ENCODE assay signal across 8 mouse cellular contexts in the genomic region with DNA sequence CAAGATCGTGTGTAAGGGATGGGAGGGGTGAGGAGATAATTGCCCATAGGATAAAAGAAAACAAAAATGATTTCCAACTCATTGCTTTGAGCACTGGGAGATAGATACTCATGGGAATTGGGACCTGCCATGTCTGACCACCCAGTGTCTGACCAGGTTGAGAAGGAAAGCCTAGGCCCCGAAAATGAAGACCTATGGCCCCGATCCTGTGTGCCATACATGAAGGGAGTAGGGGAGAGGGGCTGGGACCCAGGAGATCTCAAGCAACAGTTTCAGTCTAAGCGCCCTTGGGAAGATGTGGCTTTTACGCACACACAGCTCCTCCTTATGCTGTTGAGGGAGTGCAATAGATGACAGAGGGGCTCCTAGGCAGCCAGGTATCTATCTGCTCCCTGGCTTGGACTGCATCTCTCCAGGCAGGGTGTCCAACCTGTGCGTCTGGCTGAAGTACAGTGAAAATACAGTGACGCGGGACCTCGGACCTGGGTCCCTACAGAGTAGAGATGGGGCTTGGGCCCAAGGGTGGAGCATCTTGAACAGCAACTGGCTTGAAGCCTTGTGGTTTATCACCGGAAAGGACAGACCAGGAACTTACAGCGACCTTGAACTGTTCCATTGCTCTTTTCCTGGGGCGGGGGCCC. TPM values are rescaled to one million over a fixed set of nuclear protein-coding genes. Genes with fewer than 3 reads are reported as not detected.
DNase-seq lines count a peak whose midpoint lies in the region; ATAC-seq and TF ChIP-seq lines count a peak whose summit lies in the region.

No protein-coding gene starts in this region.

- H3K4me3 ChIP-seq in heart, embryonic 10.5 days: peak overlapping the region; percentile 71
- H3K4me3 ChIP-seq in heart, embryonic 13.5 days: peak overlapping the region; percentile 61
- peak overlapping the region in 1 of 2 experiments; percentile 26; a peak in 2 of 4 replicates for H3K4me3 ChIP-seq in liver, embryonic 14.5 days (ENCODE audit: insufficient read depth in 1 of 2, low read depth in 2 of 2, low read length in 2 of 2)

- TF ChIP-seq CTCF in brain, embryonic 14.5 days (IDR thresholded peaks at IDR 0.05; ENCODE audit: borderline replicate concordance, extremely low read depth, insufficient read depth, insufficient read length): no peak
- TF ChIP-seq CTCF in liver, embryonic 14.5 days (IDR thresholded peaks at IDR 0.05; ENCODE audit: low read depth): no peak

- TF ChIP-seq POLR2A in brain, embryonic 14.5 days (IDR thresholded peaks at IDR 0.05; ENCODE audit: borderline replicate concordance, extremely low read depth, insufficient read depth, insufficient read length, poor library complexity, severe bottlenecking): no peak

- H3K9me3 ChIP-seq in heart, embryonic 10.5 days: no peaks in the 10 kb centered on the region
- no peaks in the 10 kb centered on the region for H3K9me3 ChIP-seq in heart, embryonic 13.5 days
- no peaks in the 10 kb centered on the region for H3K9me3 ChIP-seq in liver, embryonic 14.5 days (ENCODE audit: control insufficient read depth, low read length)

- TF ChIP-seq EP300 in liver, embryonic 14.5 days (IDR thresholded peaks at IDR 0.05; ENCODE audit: low read depth): no peak

- H3K4me2 ChIP-seq in heart, embryonic 13.5 days: peak overlapping the region; percentile 94
- peak overlapping the region; percentile 52 for H3K4me2 ChIP-seq in liver, embryonic 14.5 days (ENCODE audit: low read depth)

- H3K4me1 ChIP-seq in heart, embryonic 10.5 days: peaks cover 20% of the 10 kb centered on the region
- peaks cover 25% of the 10 kb centered on the region for H3K4me1 ChIP-seq in heart, embryonic 13.5 days
- peaks cover 0 to 4% of the 10 kb centered on the region in 2 experiments; a peak in 1 of 4 replicates for H3K4me1 ChIP-seq in liver, embryonic 14.5 days (replicated peaks; ENCODE audit: control insufficient read depth in 2 of 2, insufficient read depth in 2 of 2, low read length in 1 of 2)

- 6% methylated on average over 12 of the region's 12 CpGs for WGBS in heart, embryonic 10.5 days
- 10% methylated on average over 12 of the region's 12 CpGs for WGBS in heart, embryonic 13.5 days
- 5% methylated on average over 12 of the region's 12 CpGs for WGBS in liver, embryonic 14.5 days (ENCODE audit: insufficient replicate concordance)

- peak overlapping the region; percentile 72 for H3K9ac ChIP-seq in heart, embryonic 13.5 days
- H3K9ac ChIP-seq in liver, embryonic 14.5 days (replicated peaks): no peak overlapping the region

- DNase-seq in heart, embryonic 10.5 days (ENCODE audit: low spot score): no peak
- no peak for DNase-seq in heart, adult 8-10 months (ENCODE audit: low spot score)
- peak; percentile 23 for DNase-seq in brain, embryonic 14.5 days (ENCODE audit: low read depth)
- no peak for DNase-seq in liver, embryonic 14.5 days (ENCODE audit: low read depth in 3 of 3, low spot score in 3 of 3)
- no peak for DNase-seq in ovary, postnatal 36 days (ENCODE audit: low spot score)
- DNase-seq in left cerebral cortex, adult 9 months (ENCODE audit: low spot score in 2 of 2): no peak
- no peak for DNase-seq in urinary bladder, postnatal 4 days (ENCODE audit: low spot score in 2 of 2)

- ATAC-seq in heart, embryonic 13.5 days (ENCODE audit: extremely low read depth, insufficient number of reproducible peaks, low FRiP score, low TSS enrichment): no peak
- ATAC-seq in liver, embryonic 14.5 days (ENCODE audit: insufficient read depth): no peak

- peak overlapping the region; percentile 78 for H3K27ac ChIP-seq in heart, embryonic 10.5 days
- H3K27ac ChIP-seq in heart, embryonic 13.5 days (replicated peaks): no peak overlapping the region
- no peak overlapping the region for H3K27ac ChIP-seq in liver, embryonic 14.5 days

- H3K36me3 ChIP-seq in heart, embryonic 10.5 days: no peaks in the 10 kb centered on the region
- H3K36me3 ChIP-seq in heart, embryonic 13.5 days: no peaks in the 10 kb centered on the region
- H3K36me3 ChIP-seq in liver, embryonic 14.5 days (replicated peaks; ENCODE audit: control insufficient read depth, insufficient read depth, low read depth): no peaks in the 10 kb centered on the region

- H3K27me3 ChIP-seq in heart, embryonic 10.5 days (ENCODE audit: insufficient read depth, poor library complexity, severe bottlenecking): peaks cover 43% of the 10 kb centered on the region
- peaks cover 44% of the 10 kb centered on the region for H3K27me3 ChIP-seq in heart, embryonic 13.5 days (replicated peaks)
- peaks cover 39% of the 10 kb centered on the region for H3K27me3 ChIP-seq in liver, embryonic 14.5 days (ENCODE audit: control insufficient read depth, insufficient read depth, low read length)

RNA-seq across cellular contexts. Expression of a gene that starts 0.6 kb away (rescaled TPM):
- 15.4 and 40.3 TPM in 2 replicates for polyA plus RNA-seq in heart, embryonic 10.5 days (2016; fragmentation: Nextera tagmentation; extraction: Ambion mirVana)
- total RNA-seq in heart, adult 8-10 months (2022): 1 to 10 TPM in 1 of 4 experiments, under 1 TPM in 3; 0.47 to 1.1 (median 0.65) TPM
- polyA plus RNA-seq in brain, embryonic 14.5 days (2012; rRNA removed): 0.24 and 0.41 TPM in 2 replicates
- polyA plus RNA-seq in heart, embryonic 13.5 days (2015; fragmentation: Nextera tagmentation; extraction: Ambion mirVana): 6.8 and 11.5 TPM in 2 replicates
- 0.60 and 0.66 TPM in 2 replicates for polyA plus RNA-seq in liver, embryonic 14.5 days (2012; rRNA removed)
- polyA plus RNA-seq in liver, embryonic 14.5 days (2014; fragmentation: Nextera tagmentation; extraction: Ambion mirVana): 1.6 TPM in 2 replicates
